Mouse (Mus musculus) limb, embryonic 15.5 days (tissue): ENCODE measurements around the gene Zcchc9. TPM values are rescaled to one million over a fixed set of nuclear protein-coding genes. Genes with fewer than 3 reads are reported as not detected.

Experiments used
- ATAC-seq: fragments of 200-750 bp; cut with Nextera tagmentation; 2 replicates; pipeline ENCODE4 v1.8.0; 2017; ENCODE audit warnings: low read depth, moderate TSS enrichment; ENCODE audit not compliant: insufficient number of reproducible peaks, low FRiP score, low TSS enrichment
- H3K27ac ChIP-seq: fragments of 300-500 bp; sonication (generic); 2 replicates; pipeline ENCODE4 v1.5.1; 2015; ENCODE audit warnings: moderate library complexity, mild to moderate bottlenecking, inconsistent platforms
- H3K27me3 ChIP-seq: fragments of 300-500 bp; sonication (generic); 2 replicates; pipeline ENCODE4 v1.6.1; 2015; ENCODE audit warnings: inconsistent platforms
- H3K36me3 ChIP-seq: fragments of 300-500 bp; sonication (generic); 2 replicates; pipeline ENCODE4 v1.6.1; 2015; ENCODE audit warnings: inconsistent platforms
- H3K4me1 ChIP-seq: fragments of 300-500 bp; sonication (generic); 2 replicates; pipeline ENCODE4 v1.6.1; 2015; ENCODE audit warnings: inconsistent platforms
- H3K4me2 ChIP-seq: fragments of 300-500 bp; sonication (generic); 2 replicates; pipeline ENCODE4 v1.6.1; 2015; ENCODE audit warnings: mild to moderate bottlenecking, inconsistent platforms
- H3K4me3 ChIP-seq: fragments of 300-500 bp; sonication (generic); 2 replicates; pipeline ENCODE4 v1.5.1; 2015; ENCODE audit warnings: mild to moderate bottlenecking, inconsistent platforms
- H3K9ac ChIP-seq: fragments of 300-500 bp; sonication (generic); 2 replicates; pipeline ENCODE4 v1.6.1; 2015; ENCODE audit warnings: inconsistent platforms
- H3K9me3 ChIP-seq: fragments of 300-500 bp; sonication (generic); 2 replicates; pipeline ENCODE4 v1.6.1; 2016; ENCODE audit warnings: inconsistent platforms
- WGBS: fragments of 180-500 bp; shearing (Covaris S2); methylation state at CpG from one replicate; pipeline ENCODE4 v1.1.7; 2015; 5-methylcytosine and 5-hydroxymethylcytosine counted together
- microRNA-seq: library from miRNA; unstranded; fragments of <30 nt; microRNA quantifications from one replicate; pipeline ENCODE4, GENCODE M21; 2016
- polyA plus RNA-seq: library from polyadenylated mRNA; unstranded; fragments of >200 nt; fragmentation: Nextera tagmentation; extraction: Ambion mirVana; gene quantifications from 2 replicates; pipeline ENCODE4 v1.2.1, GENCODE M21; 2015

Gene Zcchc9
- polyA plus RNA-seq, 1 experiment from 2014 or later = 30.8 TPM

DNA sequence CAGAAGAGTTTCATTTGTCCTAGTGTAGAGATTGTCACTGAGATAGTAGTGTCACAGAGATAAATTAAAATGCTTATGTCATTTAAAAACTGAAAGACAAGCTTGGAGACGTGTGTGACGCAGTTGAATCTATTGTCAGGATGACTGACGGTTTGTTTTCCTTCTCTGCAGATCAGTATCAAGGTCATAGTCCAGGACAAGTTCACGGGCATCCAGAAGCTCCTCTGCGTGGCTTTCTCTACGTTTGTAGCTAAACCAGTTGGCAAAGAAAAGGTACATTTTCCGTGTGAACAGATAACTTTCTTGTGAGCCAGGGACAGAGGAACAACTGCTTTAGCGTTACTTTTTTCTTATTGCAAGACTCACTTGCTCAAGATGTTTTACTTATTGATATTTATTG is 47.7 kb downstream of the Zcchc9 start:
- Histone ChIP-seq H3K9ac (no peak overlapping the region), H3K27ac (no peak overlapping the region), H3K4me2 (no peak overlapping the region), H3K27me3 (no peaks in the 10 kb centered on the region), H3K36me3 (no peaks in the 10 kb centered on the region), H3K4me3 (no peak overlapping the region), H3K4me1 (no peaks in the 10 kb centered on the region), H3K9me3 (no peaks in the 10 kb centered on the region)
- ATAC-seq = no peak
- WGBS = 78% methylated on average over 8 of the region's 8 CpGs

GRCm38 (mm10) chr13:91758316-91759048 is 49.0 kb downstream of the Zcchc9 start:
- Histone ChIP-seq H3K4me3 (no peak overlapping the region), H3K27ac (no peak overlapping the region), H3K4me1 (peaks cover 4% of the 10 kb centered on the region; the same call in 1 of the 2 replicates), H3K27me3 (no peaks in the 10 kb centered on the region), H3K9me3 (no peaks in the 10 kb centered on the region), H3K9ac (no peak overlapping the region), H3K36me3 (no peaks in the 10 kb centered on the region), H3K4me2 (no peak overlapping the region)
- no peak for ATAC-seq
- 76% methylated on average over 7 of the region's 7 CpGs for WGBS

GRCm38 (mm10) chr13:91756230-91756629 is 51.3 kb downstream of the Zcchc9 start:
- Histone ChIP-seq H3K9ac (no peak overlapping the region), H3K27me3 (no peaks in the 10 kb centered on the region), H3K4me1 (peaks cover 4% of the 10 kb centered on the region; the same call in 1 of the 2 replicates), H3K9me3 (no peaks in the 10 kb centered on the region), H3K27ac (no peak overlapping the region), H3K36me3 (no peaks in the 10 kb centered on the region), H3K4me2 (no peak overlapping the region), H3K4me3 (no peak overlapping the region)
- 93% methylated on average over 4 of the region's 4 CpGs for WGBS
- ATAC-seq = no peak

DNA sequence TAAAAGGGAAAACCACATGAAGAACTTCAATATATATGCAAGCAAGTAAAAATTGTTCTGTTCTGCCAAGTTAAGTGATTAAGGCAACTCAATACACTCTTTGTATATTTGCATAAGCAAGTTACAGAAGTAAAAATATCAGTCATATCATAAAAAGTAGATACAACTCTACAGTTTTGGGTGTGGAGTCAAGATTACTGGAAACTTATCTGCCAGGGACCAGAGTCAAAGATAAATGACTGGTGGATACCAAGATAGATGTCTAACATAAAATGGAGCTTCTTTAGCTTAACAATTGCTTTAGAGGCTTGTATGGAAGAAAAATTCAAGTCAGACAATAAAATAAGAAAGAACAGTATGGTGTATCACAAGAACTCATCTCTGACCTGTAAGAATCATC is 52.7 kb downstream of the Zcchc9 start:
- H3K4me3 ChIP-seq = no peak overlapping the region
- H3K9me3 ChIP-seq = no peaks in the 10 kb centered on the region
- no peaks in the 10 kb centered on the region for H3K27me3 ChIP-seq
- no peak for ATAC-seq
- peaks cover 4% of the 10 kb centered on the region; the same call in 1 of the 2 replicates for H3K4me1 ChIP-seq
- no peak overlapping the region for H3K4me2 ChIP-seq
- H3K36me3 ChIP-seq = no peaks in the 10 kb centered on the region
- no peak overlapping the region for H3K27ac ChIP-seq
- no peak overlapping the region for H3K9ac ChIP-seq

GRCm38 (mm10) chr13:91753724-91754123 is 53.8 kb downstream of the Zcchc9 start:
- WGBS = 42% methylated on average over 4 of the region's 4 CpGs
- H3K4me2 ChIP-seq = no peak overlapping the region
- peaks cover 4% of the 10 kb centered on the region; the same call in 1 of the 2 replicates for H3K4me1 ChIP-seq
- no peaks in the 10 kb centered on the region for H3K9me3 ChIP-seq
- H3K9ac ChIP-seq = no peak overlapping the region
- no peak overlapping the region for H3K27ac ChIP-seq
- H3K36me3 ChIP-seq = no peaks in the 10 kb centered on the region
- no peaks in the 10 kb centered on the region for H3K27me3 ChIP-seq
- H3K4me3 ChIP-seq = no peak overlapping the region
- ATAC-seq = no peak

- no peaks in the 10 kb centered on the region for H3K36me3 ChIP-seq
- no peak overlapping the region for H3K27ac ChIP-seq
- no peak overlapping the region for H3K9ac ChIP-seq
- H3K4me1 ChIP-seq = peaks cover 4% of the 10 kb centered on the region; the same call in 1 of the 2 replicates
- H3K4me3 ChIP-seq = no peak overlapping the region
- H3K4me2 ChIP-seq = no peak overlapping the region
- no peaks in the 10 kb centered on the region for H3K27me3 ChIP-seq
- no peaks in the 10 kb centered on the region for H3K9me3 ChIP-seq
- WGBS = 80% methylated on average over 4 of the region's 4 CpGs
- ATAC-seq = no peak
Measured at GRCm38 (mm10) chr13:91749981-91750380, 57.5 kb downstream of the Zcchc9 start.

GRCm38 (mm10) chr13:91748401-91748800 is 59.1 kb downstream of the Zcchc9 start:
- Histone ChIP-seq H3K4me1 (no peaks in the 10 kb centered on the region), H3K9me3 (no peaks in the 10 kb centered on the region), H3K27me3 (no peaks in the 10 kb centered on the region), H3K4me2 (no peak overlapping the region), H3K36me3 (no peaks in the 10 kb centered on the region), H3K27ac (no peak overlapping the region), H3K9ac (no peak overlapping the region), H3K4me3 (no peak overlapping the region)
- no peak for ATAC-seq
- 94% methylated on average over 2 of the region's 2 CpGs for WGBS

Small RNAs within 50 kb of the gene (microRNA-seq; reads per million reads assigned to microRNA genes)
- gene Gm27656 = not detected

Other genes with a start within 250 kb of the Zcchc9 start
- gene Acot12, start 66.2 kb downstream of the Zcchc9 start, polyA plus RNA-seq = 0.29 TPM in 1 of 2 replicates, not detected in the other
- gene Ckmt2, start 69.2 kb upstream of the Zcchc9 start, polyA plus RNA-seq = 2.5 and 15.1 TPM in 2 replicates